Mouse (Mus musculus): Measurements from ENCODE around the gene Foxc1.

GRCm38 (mm10) chr13:31780299-31780698, 26.1 kb upstream of the Foxc1 start:
- TF ChIP-seq CTCF (IDR thresholded peaks at IDR 0.05 in 2 of 3, conservative IDR thresholded peaks at IDR 0.05 in 1 of 3; ENCODE audit: control insufficient read depth in 1 of 3, insufficient read depth in 1 of 3, low read depth in 2 of 3, low read length in 3 of 3, poor library complexity in 1 of 3, severe bottlenecking in 1 of 3) (no peak), POLR2A (IDR thresholded peaks at IDR 0.05; ENCODE audit: control insufficient read depth in 1 of 2, insufficient read depth in 1 of 2, low read depth in 1 of 2, low read length in 2 of 2, poor library complexity in 1 of 2) (no peak), MAZ (IDR thresholded peaks at IDR 0.05; ENCODE audit: low read depth, low read length) (no peak), MAFK (IDR thresholded peaks at IDR 0.05; ENCODE audit: borderline replicate concordance, low read depth, low read length) (no peak), ZC3H11A (IDR thresholded peaks at IDR 0.05; ENCODE audit: low read depth, low read length) (no peak), NRF1 (IDR thresholded peaks at IDR 0.05; ENCODE audit: insufficient read depth, low read depth, low read length, poor library complexity, severe bottlenecking) (no peak), CHD1 (IDR thresholded peaks at IDR 0.05; ENCODE audit: low read depth, low read length) (no peak), MXI1 (IDR thresholded peaks at IDR 0.05; ENCODE audit: low read depth, low read length) (no peak), CHD2 (IDR thresholded peaks at IDR 0.05; ENCODE audit: low read length) (no peak), SIN3A (IDR thresholded peaks at IDR 0.05; ENCODE audit: low read length) (no peak), EP300 (IDR thresholded peaks at IDR 0.05; ENCODE audit: low read depth in 1 of 2, low read length in 2 of 2) (no peak), KAT2A (conservative IDR thresholded peaks at IDR 0.05; ENCODE audit: low read depth, low read length) (no peak), ETS1 (IDR thresholded peaks at IDR 0.05; ENCODE audit: low read depth, low read length) (no peak)
